Mouse (Mus musculus): Measurements from ENCODE around the gene Myf6. TPM values are rescaled to one million over a fixed set of nuclear protein-coding genes. Genes with fewer than 3 reads are reported as not detected.

The Myf6 gene
- total RNA-seq, 2 experiments from 2014 or later: not detected

DNA sequence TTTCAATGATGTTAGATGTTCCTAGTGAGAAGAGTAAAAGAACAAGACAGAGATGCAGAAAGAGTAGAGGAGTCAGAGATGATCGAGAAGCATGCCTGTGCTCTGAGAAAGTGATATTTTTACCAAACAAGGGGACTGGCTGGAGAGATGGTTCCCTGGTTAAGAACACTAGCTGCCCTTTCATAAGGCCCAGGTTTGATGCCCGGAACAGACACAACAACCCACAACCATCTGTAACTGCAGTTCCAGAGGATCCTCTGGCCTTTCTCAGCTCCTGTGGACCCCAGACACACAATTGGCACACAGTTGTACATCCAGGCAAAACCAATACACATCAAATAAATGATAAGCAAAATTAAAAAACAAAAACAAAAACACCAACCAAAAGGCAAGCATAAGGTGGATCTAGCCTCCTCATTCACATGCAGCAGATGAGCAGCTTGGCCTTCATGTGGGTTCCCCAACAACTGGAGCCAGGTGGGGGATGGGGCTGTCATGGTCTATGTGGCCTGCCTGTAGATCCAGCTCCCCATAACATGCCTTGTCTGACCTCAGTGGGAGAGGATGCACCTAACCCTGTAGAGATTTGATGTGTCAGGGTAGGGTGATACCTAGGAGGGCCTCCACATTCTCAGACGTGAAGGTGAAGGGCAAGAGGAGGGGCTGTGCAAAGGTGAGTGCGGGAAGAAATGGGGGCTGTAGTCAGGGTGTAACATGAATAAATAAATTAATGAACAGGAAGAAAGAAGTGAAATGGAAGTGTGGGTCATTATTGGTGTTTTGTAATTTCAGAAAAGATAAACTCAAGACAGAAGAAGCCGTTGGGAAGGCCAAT lies 44.8 kb downstream of the Myf6 start:
- intact Hi-C loops (cut with DNase I): no loop called here
- DNase-seq: no peak

Small RNA genes within 50 kb of the gene (microRNA-seq; reads per million reads assigned to microRNA genes)
- gene Gm44403: 0 reads per million in 2 experiments

Other genes starting within 250 kb of the Myf6 start
- gene Lin7a, start 223.1 kb downstream of the Myf6 start, total RNA-seq (2021): 1 to 10 TPM; 2.1 TPM
- gene Myf5, start 8.6 kb downstream of the Myf6 start, total RNA-seq (2021): not detected
- gene Ptprq, start 225.3 kb upstream of the Myf6 start, total RNA-seq (2021): under 1 TPM; 0.10 to 0.22 TPM

Measured in heart, postnatal 14 days (tissue).